ENCODE assay signal across 25 mouse cellular contexts in the genomic region with DNA sequence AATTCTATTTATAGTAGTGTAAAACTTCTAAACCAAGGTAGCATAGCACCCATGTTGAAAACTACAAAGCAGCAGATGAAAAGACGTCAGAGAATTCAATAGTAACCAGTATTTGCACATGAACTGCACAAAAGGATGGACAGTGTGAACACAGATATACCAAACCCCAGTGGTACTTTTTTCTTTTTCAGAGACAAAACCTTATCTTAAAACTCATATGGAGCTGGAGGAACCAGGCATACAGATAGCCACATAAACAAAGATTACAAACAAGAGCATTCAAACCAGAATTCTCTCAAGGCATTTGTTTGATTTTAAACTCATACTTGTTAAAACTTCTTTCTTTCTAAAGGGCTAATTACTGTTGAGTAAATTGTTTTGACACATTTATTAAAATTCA.
"Had no signal": no experiment of that assay in that cellular context is flagged by ENCODE, and none has a peak within 500 bp of the region (broad histone marks: within the 10 kb centered on the region; RNA-seq: fewer than 3 reads in every experiment).

No protein-coding gene starts in this region.

- H3K4me2 ChIP-seq: limb, embryonic 12.5 days; limb, embryonic 15.5 days; midbrain, embryonic 13.5 days; neural tube, embryonic 13.5 days had no signal

- ATAC-seq: intestine, postnatal 0 days; midbrain, embryonic 13.5 days; midbrain, embryonic 16.5 days had no signal

- H3K9me3 ChIP-seq: limb, embryonic 12.5 days; limb, embryonic 15.5 days; midbrain, embryonic 10.5 days; midbrain, embryonic 13.5 days; neural tube, embryonic 13.5 days had no signal

- H3K4me3 ChIP-seq: layer of hippocampus, adult 2 months; left cerebral cortex, adult 2 months; limb, embryonic 12.5 days; limb, embryonic 15.5 days; midbrain, embryonic 10.5 days; midbrain, embryonic 13.5 days; myocyte; neural tube, embryonic 13.5 days had no signal

- H3K27me3 ChIP-seq: limb, embryonic 12.5 days; limb, embryonic 15.5 days; midbrain, embryonic 13.5 days; neural tube, embryonic 13.5 days had no signal

- DNase-seq: kidney, adult 2 months; kidney, postnatal 25 days; layer of hippocampus, adult 9-11 months; layer of hippocampus, postnatal 36 days; left cerebral cortex, postnatal 4 days; lung, adult 2 months; lung, postnatal 14 days; lung, postnatal 4 days; right cerebral cortex, postnatal 14 days; right cerebral cortex, postnatal 4 days; thymus, adult 2 months; thymus, postnatal 14 days; thymus, postnatal 4 days had no signal

- H3K27ac ChIP-seq: kidney, postnatal 0 days; layer of hippocampus, adult 2 months; left cerebral cortex, adult 2 months; limb, embryonic 12.5 days; limb, embryonic 15.5 days; midbrain, embryonic 10.5 days; midbrain, embryonic 13.5 days; neural tube, embryonic 13.5 days; stomach, postnatal 0 days had no signal

- H3K36me3 ChIP-seq: limb, embryonic 12.5 days; limb, embryonic 15.5 days; midbrain, embryonic 10.5 days; midbrain, embryonic 13.5 days; neural tube, embryonic 13.5 days had no signal

- H3K9ac ChIP-seq: limb, embryonic 12.5 days; limb, embryonic 15.5 days; midbrain, embryonic 13.5 days; neural tube, embryonic 13.5 days had no signal

- H3K4me1 ChIP-seq: limb, embryonic 12.5 days; limb, embryonic 15.5 days; midbrain, embryonic 10.5 days; midbrain, embryonic 13.5 days; neural tube, embryonic 13.5 days had no signal
